Mouse (Mus musculus) embryonic stem cell, embryonic (primary cell): ENCODE results near the gene Gas1.

Experiments
- CTCF ChIA-PET, 4 experiments: fragments of 300-600 bp in 2 of 4; fragments of 350-600 bp in 2 of 4; sonication (Branson Sonifier 250); formaldehyde crosslinking; loops; one replicate each; lab custom pipeline; 2022; ENCODE audit warnings: inconsistent platforms in 2 of 4; lab: Charles Lee
- POLR2A ChIA-PET, 4 experiments: fragments of 300-600 bp in 2 of 4; fragments of 350-600 bp in 2 of 4; sonication (Branson Sonifier 250); formaldehyde crosslinking; loops; one replicate each; lab custom pipeline; 2022; ENCODE audit warnings: antibody characterized with exemption in 4 of 4, inconsistent platforms in 1 of 4; lab: Charles Lee

The Gas1 gene

GRCm38 (mm10) chr13:60136962-60137361 lies 40.2 kb downstream of the Gas1 start:
- ChIA-PET POLR2A (no interaction called here), CTCF (no interaction called here)

- ChIA-PET CTCF (no interaction called here), POLR2A (no interaction called here)
These were observed 42.7 kb downstream of the Gas1 start for GRCm38 (mm10) chr13:60134439-60134799.

- CTCF ChIA-PET: no interaction called here
- POLR2A ChIA-PET: no interaction called here
These were observed 43.3 kb downstream of the Gas1 start for GRCm38 (mm10) chr13:60133716-60134438.

- POLR2A ChIA-PET: no interaction called here
- CTCF ChIA-PET: interaction anchor here in 1 of 4 experiments (0.6 kb wide), 1 partner anchor 245 kb away, joined by 3 read pairs; no protein-coding TSS in a partner anchor
These were observed 45.4 kb downstream of the Gas1 start for GRCm38 (mm10) chr13:60131771-60132170.

GRCm38 (mm10) chr13:60129541-60129940 lies 47.6 kb downstream of the Gas1 start:
- ChIA-PET CTCF (no interaction called here), POLR2A (interaction anchor here in 1 of 4 experiments (0.6 kb wide), 1 partner anchor 362 kb away, joined by 3 read pairs; no protein-coding TSS in a partner anchor)

GRCm38 (mm10) chr13:60126338-60126737 lies 50.8 kb downstream of the Gas1 start:
- CTCF ChIA-PET: no interaction called here
- POLR2A ChIA-PET: interaction anchor here in 2 of 4 experiments (0.7 kb wide), 2 partner anchors 93 to 669 kb away, joined by 5 to 15 read pairs; no protein-coding TSS in a partner anchor

GRCm38 (mm10) chr13:60125501-60126305 lies 51.5 kb downstream of the Gas1 start:
- POLR2A ChIA-PET: interaction anchor here in 2 of 4 experiments (0.7 kb wide), 2 partner anchors 93 to 669 kb away, joined by 5 to 15 read pairs; no protein-coding TSS in a partner anchor

GRCm38 (mm10) chr13:60125020-60125419 lies 52.1 kb downstream of the Gas1 start:
- ChIA-PET CTCF (interaction anchor here in 1 of 4 experiments (0.6 to 0.7 kb wide), 3 partner anchors 123 to 510 kb away, joined by 3 to 18 read pairs (median 4); no protein-coding TSS in a partner anchor), POLR2A (no interaction called here)

More at GRCm38 (mm10) chr13:60125501-60126305, 51.5 kb downstream of the Gas1 start:
- CTCF ChIA-PET: interaction anchor here in 2 of 4 experiments (0.7 kb wide), 2 partner anchors 124 to 343 kb away, joined by 6 to 18 read pairs; no protein-coding TSS in a partner anchor

- ChIA-PET POLR2A (no interaction called here), CTCF (interaction anchor here in 1 of 4 experiments (0.6 kb wide), 2 partner anchors 229 to 510 kb away, joined by 3 to 4 read pairs; no protein-coding TSS in a partner anchor)
These were observed 52.7 kb downstream of the Gas1 start for GRCm38 (mm10) chr13:60124456-60124855.
